Mouse (Mus musculus) spleen, adult 2 months (tissue): ENCODE results near the gene Sdk1. TPM values are rescaled to one million over a fixed set of nuclear protein-coding genes. Genes with fewer than 3 reads are reported as not detected.

Experiments
- DNase-seq, 2 experiments: peaks; one replicate each; pipeline versions ENCODE4 v3.0.0 to v3.0.0-alpha.2; 2012 to 2021; ENCODE audit warnings: low spot score in 2 of 2, low read depth in 1 of 2
- H3K27ac ChIP-seq: fragments of 200-500 bp; 2 replicates; pipeline ENCODE4 v1.5.1; 2012; ENCODE audit warnings: low read length, inconsistent platforms; ENCODE audit not compliant: insufficient read depth
- H3K27me3 ChIP-seq: fragments of 200-500 bp; 2 replicates; pipeline ENCODE4 v1.6.1; 2012; ENCODE audit warnings: mild to moderate bottlenecking, moderate library complexity, low read length, inconsistent platforms; ENCODE audit not compliant: control insufficient read depth, insufficient read depth
- H3K36me3 ChIP-seq: fragments of 200-500 bp; 2 replicates; pipeline ENCODE4 v1.6.1; 2012; ENCODE audit warnings: mild to moderate bottlenecking, low read length, inconsistent platforms; ENCODE audit not compliant: control insufficient read depth, insufficient read depth
- H3K4me1 ChIP-seq: fragments of 200-500 bp; 2 replicates; pipeline ENCODE4 v1.6.1; 2011; ENCODE audit warnings: inconsistent platforms; ENCODE audit not compliant: control insufficient read depth, insufficient read depth, insufficient read length
- H3K4me3 ChIP-seq: fragments of 200-500 bp; 2 replicates; pipeline ENCODE4 v1.5.1; 2011; ENCODE audit warnings: mild to moderate bottlenecking, inconsistent platforms; ENCODE audit not compliant: insufficient read depth, insufficient read length; ENCODE audit errors: extremely low read depth
- CTCF ChIP-seq: fragments of 200-500 bp; IDR thresholded peaks from 2 replicates; pipeline ENCODE4 v1.5.1; 2011; ENCODE audit warnings: mild to moderate bottlenecking, inconsistent platforms; ENCODE audit not compliant: insufficient read depth, insufficient read length, insufficient replicate concordance; ENCODE audit errors: extremely low read depth
- POLR2A ChIP-seq: fragments of 200-500 bp; IDR thresholded peaks from 2 replicates; pipeline ENCODE4 v1.6.1; 2011; ENCODE audit warnings: low read depth, low read length, inconsistent platforms
- WGBS: fragments of 180-500 bp; shearing (Covaris S2); methylation state at CpG from one replicate; pipeline ENCODE4 v1.1.7; 2018; 5-methylcytosine and 5-hydroxymethylcytosine counted together
- polyA plus RNA-seq: library from polyadenylated mRNA; depleted of rRNA; stranded (reverse); fragments of >200 nt; gene quantifications from 2 replicates; pipeline ENCODE4 v1.2.3, GENCODE M21; 2012

The Sdk1 gene
- polyA plus RNA-seq, 1 experiment, result 0.62 TPM

DNA sequence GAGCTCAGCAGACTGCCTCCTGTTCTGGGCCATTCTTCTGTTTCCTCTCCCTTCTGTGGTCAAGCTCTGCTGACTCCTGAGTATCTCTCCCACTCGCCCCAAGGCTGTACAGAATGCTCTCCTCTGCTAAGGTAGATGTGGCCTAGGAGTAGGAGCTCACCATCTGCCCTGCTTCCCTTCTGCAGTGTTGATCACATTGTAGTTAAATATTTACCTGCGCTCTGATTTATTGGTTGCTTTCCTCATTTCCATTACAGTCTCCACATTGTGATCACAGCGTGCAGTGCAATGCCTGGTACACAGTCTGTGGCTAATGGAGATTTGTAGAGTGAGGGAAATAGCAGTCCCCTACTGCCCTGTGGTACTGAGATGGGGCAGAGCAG, 139.5 kb downstream of the Sdk1 start:
- Histone ChIP-seq H3K36me3 (no peaks in the 10 kb centered on the region), H3K4me1 (no peaks in the 10 kb centered on the region), H3K27ac (no peak overlapping the region), H3K4me3 (no peak overlapping the region), H3K27me3 (0 out of 2 replicates have a peak, but pooled peaks cover 2% of the 10 kb centered on the region)
- WGBS, result 81% methylated on average over 3 of the region's 3 CpGs
- TF ChIP-seq POLR2A (no peak), CTCF (no peak)
- DNase-seq, result no peak

DNA sequence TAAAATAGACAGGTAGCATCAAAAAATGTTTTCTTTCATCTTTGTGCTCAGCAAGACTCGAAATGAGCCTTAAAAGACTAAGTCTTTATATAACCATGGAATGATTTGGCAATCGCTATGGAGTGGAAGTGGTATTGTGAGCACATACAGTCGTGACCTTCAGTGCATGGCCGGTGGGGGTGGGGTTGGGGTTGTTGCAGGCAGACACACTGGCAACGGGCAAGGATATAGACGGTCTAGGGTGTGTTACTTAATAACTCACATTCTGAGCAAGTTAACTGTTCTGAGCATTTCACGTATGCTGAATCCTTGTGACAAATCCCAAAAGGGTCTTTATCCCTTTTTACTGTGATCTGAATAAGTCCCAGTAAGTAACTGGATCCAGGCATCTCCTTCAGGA, 140.3 kb downstream of the Sdk1 start:
- TF ChIP-seq POLR2A (no peak), CTCF (no peak)
- no peak for DNase-seq
- no peaks in the 10 kb centered on the region for H3K36me3 ChIP-seq
- H3K4me3 ChIP-seq, result no peak overlapping the region
- H3K27me3 ChIP-seq, result 0 out of 2 replicates have a peak, but pooled peaks cover 2% of the 10 kb centered on the region
- no peak overlapping the region for H3K27ac ChIP-seq
- H3K4me1 ChIP-seq, result no peaks in the 10 kb centered on the region
- WGBS, result 80% methylated on average over 7 of the region's 7 CpGs

DNA sequence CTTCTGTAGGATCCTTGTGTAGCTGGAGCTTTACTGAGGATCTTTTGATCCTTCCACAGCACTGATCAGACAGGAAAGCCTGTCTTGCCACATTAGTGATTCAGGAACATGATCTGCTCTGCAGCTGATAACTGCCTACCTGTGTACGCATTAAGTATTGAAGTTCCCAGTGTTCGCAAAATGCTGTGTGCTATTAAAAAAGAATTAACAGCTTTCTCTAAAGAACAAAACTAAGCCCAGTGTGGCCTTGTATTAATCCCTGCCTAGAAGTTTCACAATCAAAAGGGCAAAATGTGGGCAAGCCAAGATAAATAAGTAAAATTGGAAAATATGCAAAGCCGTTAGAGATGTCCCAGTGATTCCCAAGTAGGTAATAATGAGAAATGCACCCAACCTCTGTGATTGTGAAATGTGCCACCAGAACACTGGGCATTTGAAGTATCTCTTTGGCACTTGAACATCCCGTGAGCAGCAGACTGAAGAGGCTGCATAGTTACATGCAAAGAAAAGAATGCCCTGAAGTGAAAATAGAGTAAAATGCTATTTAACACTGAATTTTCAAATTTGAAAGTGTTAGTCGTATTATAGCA, 141.1 kb downstream of the Sdk1 start:
- Histone ChIP-seq H3K27me3 (0 out of 2 replicates have a peak, but pooled peaks cover 2% of the 10 kb centered on the region), H3K27ac (no peak overlapping the region), H3K36me3 (no peaks in the 10 kb centered on the region), H3K4me3 (no peak overlapping the region), H3K4me1 (no peaks in the 10 kb centered on the region)
- 91% methylated on average over 5 of the region's 5 CpGs for WGBS
- TF ChIP-seq POLR2A (no peak), CTCF (no peak)
- DNase-seq, result no peak

- Histone ChIP-seq H3K27me3 (no peaks in the 10 kb centered on the region), H3K36me3 (no peaks in the 10 kb centered on the region), H3K27ac (no peak overlapping the region), H3K4me1 (no peaks in the 10 kb centered on the region), H3K4me3 (no peak overlapping the region)
- TF ChIP-seq POLR2A (no peak), CTCF (no peak)
- no peak for DNase-seq
- WGBS, result 75% methylated on average over 2 of the region's 2 CpGs
These were observed 147.2 kb downstream of the Sdk1 start for GRCm38 (mm10) chr5:141388451-141388850.

- H3K27me3 ChIP-seq, result no peaks in the 10 kb centered on the region
- 87% methylated on average over 4 of the region's 4 CpGs for WGBS
- no peak for DNase-seq
- H3K27ac ChIP-seq, result no peak overlapping the region
- no peaks in the 10 kb centered on the region for H3K4me1 ChIP-seq
- TF ChIP-seq CTCF (no peak), POLR2A (no peak)
- H3K36me3 ChIP-seq, result no peaks in the 10 kb centered on the region
- H3K4me3 ChIP-seq, result no peak overlapping the region
These were observed 149.3 kb downstream of the Sdk1 start for GRCm38 (mm10) chr5:141390541-141390940.

DNA sequence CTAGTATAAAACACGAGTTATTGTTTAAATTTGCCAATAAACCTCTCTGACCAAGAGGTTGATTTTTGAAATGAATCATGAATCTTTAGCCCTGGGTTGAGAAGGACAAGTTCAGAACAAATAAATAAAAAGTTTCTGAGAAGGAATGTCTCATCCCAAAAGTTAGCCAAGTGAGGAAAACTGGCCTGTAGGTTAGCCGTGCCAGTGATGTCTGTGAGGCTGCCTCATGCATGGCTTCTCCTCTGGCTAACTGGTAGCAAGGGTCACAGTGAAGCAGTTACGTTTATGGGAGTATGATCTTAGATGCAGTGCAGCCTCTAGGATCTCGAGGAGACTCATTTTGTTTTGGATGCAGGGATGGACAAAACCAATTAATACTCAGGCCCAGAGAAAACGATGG, 149.9 kb downstream of the Sdk1 start:
- DNase-seq, result no peak
- H3K4me3 ChIP-seq, result no peak overlapping the region
- no peaks in the 10 kb centered on the region for H3K4me1 ChIP-seq
- no peak overlapping the region for H3K27ac ChIP-seq
- H3K36me3 ChIP-seq, result no peaks in the 10 kb centered on the region
- TF ChIP-seq CTCF, result no peak
- no peak for TF ChIP-seq POLR2A
- 86% methylated on average over 5 of the region's 5 CpGs for WGBS
- no peaks in the 10 kb centered on the region for H3K27me3 ChIP-seq

- no peak overlapping the region for H3K4me3 ChIP-seq
- H3K27me3 ChIP-seq, result no peaks in the 10 kb centered on the region
- TF ChIP-seq CTCF (no peak), POLR2A (no peak)
- no peaks in the 10 kb centered on the region for H3K36me3 ChIP-seq
- no peaks in the 10 kb centered on the region for H3K4me1 ChIP-seq
- DNase-seq, result no peak
- H3K27ac ChIP-seq, result no peak overlapping the region
- 83% methylated on average over 4 of the region's 4 CpGs for WGBS
These were observed 152.6 kb downstream of the Sdk1 start for GRCm38 (mm10) chr5:141393846-141394245.
